Mouse (Mus musculus): ENCODE measurements at regions not wholly inside any gene's neighbourhood (a gene's known extent, or its start where the extent isn't known, plus 50 kb on each side); places are given as distances from the start of the nearest gene placed in this dataset.
A peak's percentile ranks its signal among the peaks of the same experiment; 100 is the strongest.

GRCm38 (mm10) chr13:101235110-101235509 lies 401.9 kb upstream of the Slc30a5 start:
- H3K27me3 ChIP-seq = no peaks in the 10 kb centered on the region
- 9% methylated on average over 3 of the region's 3 CpGs for WGBS
- peak; percentile 14; the same call in 1 of the 2 replicates for ATAC-seq (ENCODE audit: low FRiP score)
- no peak overlapping the region for H3K9ac ChIP-seq
- H3K4me2 ChIP-seq = no peak overlapping the region
- H3K27ac ChIP-seq = 0 out of 2 replicates have a peak overlapping the region, but pooled peaks have one; percentile 20
- H3K36me3 ChIP-seq (replicated peaks) = no peaks in the 10 kb centered on the region
- H3K4me3 ChIP-seq (replicated peaks) = no peak overlapping the region
- H3K9me3 ChIP-seq = no peaks in the 10 kb centered on the region
- peaks cover 35% of the 10 kb centered on the region for H3K4me1 ChIP-seq

- no peak for ATAC-seq (ENCODE audit: low FRiP score)
- H3K9me3 ChIP-seq = no peaks in the 10 kb centered on the region
- H3K36me3 ChIP-seq (replicated peaks) = no peaks in the 10 kb centered on the region
- 66% methylated on average over 10 of the region's 10 CpGs for WGBS
- no peak overlapping the region for H3K9ac ChIP-seq
- H3K27ac ChIP-seq = peak overlapping the region; percentile 78
- no peaks in the 10 kb centered on the region for H3K27me3 ChIP-seq
- no peak overlapping the region for H3K4me3 ChIP-seq (replicated peaks)
- peak overlapping the region; percentile 35; the same call in 1 of the 2 replicates for H3K4me2 ChIP-seq
- peaks cover 35% of the 10 kb centered on the region for H3K4me1 ChIP-seq
Observed at GRCm38 (mm10) chr13:101234550-101234949, 401.3 kb upstream of the Slc30a5 start.

GRCm38 (mm10) chr13:101233843-101234281 lies 400.6 kb upstream of the Slc30a5 start:
- H3K4me2 ChIP-seq = peak overlapping the region; percentile 35
- ATAC-seq (ENCODE audit: low FRiP score) = peak; percentile 84
- H3K4me1 ChIP-seq = peaks cover 35% of the 10 kb centered on the region
- no peak overlapping the region for H3K4me3 ChIP-seq (replicated peaks)
- no peak overlapping the region for H3K9ac ChIP-seq
- WGBS = 18% methylated on average over 5 of the region's 5 CpGs
- H3K27ac ChIP-seq = peak overlapping the region; percentile 78
- no peaks in the 10 kb centered on the region for H3K9me3 ChIP-seq
- no peaks in the 10 kb centered on the region for H3K36me3 ChIP-seq (replicated peaks)
- no peaks in the 10 kb centered on the region for H3K27me3 ChIP-seq

- no peaks in the 10 kb centered on the region for H3K9me3 ChIP-seq
- H3K4me2 ChIP-seq = peak overlapping the region; percentile 35
- no peak overlapping the region for H3K4me3 ChIP-seq (replicated peaks)
- peak; percentile 87 for ATAC-seq (ENCODE audit: low FRiP score)
- peak overlapping the region; percentile 78 for H3K27ac ChIP-seq
- WGBS = 21% methylated on average over 8 of the region's 8 CpGs
- H3K4me1 ChIP-seq = peaks cover 35% of the 10 kb centered on the region
- no peak overlapping the region for H3K9ac ChIP-seq
- no peaks in the 10 kb centered on the region for H3K27me3 ChIP-seq
- H3K36me3 ChIP-seq (replicated peaks) = no peaks in the 10 kb centered on the region
Observed at GRCm38 (mm10) chr13:101233181-101233842, 400.1 kb upstream of the Slc30a5 start.

GRCm38 (mm10) chr13:101229861-101230260 lies 396.6 kb upstream of the Slc30a5 start:
- Histone ChIP-seq H3K27me3 (no peaks in the 10 kb centered on the region), H3K36me3 (replicated peaks) (no peaks in the 10 kb centered on the region), H3K4me3 (replicated peaks) (no peak overlapping the region), H3K27ac (no peak overlapping the region), H3K9ac (no peak overlapping the region), H3K4me2 (no peak overlapping the region), H3K9me3 (no peaks in the 10 kb centered on the region), H3K4me1 (peaks cover 28% of the 10 kb centered on the region)
- WGBS = 86% methylated on average over 4 of the region's 4 CpGs
- no peak for ATAC-seq (ENCODE audit: low FRiP score)

GRCm38 (mm10) chr13:101225366-101225765 lies 392.1 kb upstream of the Slc30a5 start:
- no peak overlapping the region for H3K9ac ChIP-seq
- H3K9me3 ChIP-seq = no peaks in the 10 kb centered on the region
- no peaks in the 10 kb centered on the region for H3K4me1 ChIP-seq
- WGBS = 75% methylated on average over 2 of the region's 2 CpGs
- H3K27ac ChIP-seq = no peak overlapping the region
- no peaks in the 10 kb centered on the region for H3K36me3 ChIP-seq (replicated peaks)
- H3K27me3 ChIP-seq = no peaks in the 10 kb centered on the region
- H3K4me2 ChIP-seq = no peak overlapping the region
- ATAC-seq (ENCODE audit: low FRiP score) = no peak
- H3K4me3 ChIP-seq (replicated peaks) = no peak overlapping the region

GRCm38 (mm10) chr13:101221331-101222043 lies 388.3 kb upstream of the Slc30a5 start:
- H3K4me1 ChIP-seq = peaks cover 5% of the 10 kb centered on the region; the same call in 1 of the 2 replicates
- 68% methylated on average over 7 of the region's 7 CpGs for WGBS
- no peaks in the 10 kb centered on the region for H3K9me3 ChIP-seq

GRCm38 (mm10) chr13:101219568-101219967 lies 386.3 kb upstream of the Slc30a5 start:
- no peak for ATAC-seq (ENCODE audit: low FRiP score)

More at GRCm38 (mm10) chr13:101221331-101222043, 388.3 kb upstream of the Slc30a5 start:
- no peak for ATAC-seq (ENCODE audit: low FRiP score)
- Histone ChIP-seq H3K9ac (no peak overlapping the region), H3K27ac (no peak overlapping the region), H3K4me2 (no peak overlapping the region), H3K4me3 (replicated peaks) (no peak overlapping the region), H3K36me3 (replicated peaks) (no peaks in the 10 kb centered on the region), H3K27me3 (no peaks in the 10 kb centered on the region)

GRCm38 (mm10) chr13:101216897-101217480 lies 383.8 kb upstream of the Slc30a5 start:
- Histone ChIP-seq H3K36me3 (replicated peaks) (no peaks in the 10 kb centered on the region), H3K4me3 (replicated peaks) (no peak overlapping the region)

More at GRCm38 (mm10) chr13:101219568-101219967, 386.3 kb upstream of the Slc30a5 start:
- H3K9me3 ChIP-seq = no peaks in the 10 kb centered on the region
- 87% methylated on average over 5 of the region's 5 CpGs for WGBS
- H3K36me3 ChIP-seq (replicated peaks) = no peaks in the 10 kb centered on the region
- H3K27me3 ChIP-seq = no peaks in the 10 kb centered on the region
- no peak overlapping the region for H3K27ac ChIP-seq
- no peak overlapping the region for H3K4me3 ChIP-seq (replicated peaks)
- H3K9ac ChIP-seq = no peak overlapping the region
- no peak overlapping the region for H3K4me2 ChIP-seq
- peaks cover 13% of the 10 kb centered on the region; the same call in 1 of the 2 replicates for H3K4me1 ChIP-seq

GRCm38 (mm10) chr13:101216421-101216820 lies 383.2 kb upstream of the Slc30a5 start:
- Histone ChIP-seq H3K4me2 (no peak overlapping the region), H3K9me3 (no peaks in the 10 kb centered on the region), H3K4me1 (peaks cover 36% of the 10 kb centered on the region), H3K36me3 (replicated peaks) (no peaks in the 10 kb centered on the region), H3K9ac (no peak overlapping the region), H3K27me3 (no peaks in the 10 kb centered on the region), H3K27ac (no peak overlapping the region), H3K4me3 (replicated peaks) (no peak overlapping the region)
- WGBS = 77% methylated on average over 4 of the region's 4 CpGs
- no peak for ATAC-seq (ENCODE audit: low FRiP score)

More at GRCm38 (mm10) chr13:101216897-101217480, 383.8 kb upstream of the Slc30a5 start:
- no peak overlapping the region for H3K4me2 ChIP-seq
- no peaks in the 10 kb centered on the region for H3K9me3 ChIP-seq
- H3K27me3 ChIP-seq = no peaks in the 10 kb centered on the region
- H3K9ac ChIP-seq = no peak overlapping the region
- WGBS = 56% methylated on average over 8 of the region's 8 CpGs
- H3K4me1 ChIP-seq = peaks cover 34% of the 10 kb centered on the region
- H3K27ac ChIP-seq = 0 out of 2 replicates have a peak overlapping the region, but pooled peaks have one; percentile 36
- no peak for ATAC-seq (ENCODE audit: low FRiP score)

- Histone ChIP-seq H3K9me3 (no peaks in the 10 kb centered on the region), H3K9ac (no peak overlapping the region), H3K4me2 (no peak overlapping the region), H3K27ac (no peak overlapping the region), H3K4me3 (replicated peaks) (no peak overlapping the region), H3K36me3 (replicated peaks) (no peaks in the 10 kb centered on the region), H3K27me3 (no peaks in the 10 kb centered on the region), H3K4me1 (peaks cover 36% of the 10 kb centered on the region)
- no peak for ATAC-seq (ENCODE audit: low FRiP score)
- WGBS = 55% methylated on average over 11 of the region's 11 CpGs
Observed at GRCm38 (mm10) chr13:101215792-101216221, 382.6 kb upstream of the Slc30a5 start.

GRCm38 (mm10) chr13:101215131-101215641 lies 382.0 kb upstream of the Slc30a5 start:
- 72% methylated on average over 5 of the region's 5 CpGs for WGBS
- Histone ChIP-seq H3K4me2 (no peak overlapping the region), H3K36me3 (replicated peaks) (no peaks in the 10 kb centered on the region), H3K9ac (no peak overlapping the region), H3K27me3 (no peaks in the 10 kb centered on the region), H3K27ac (no peak overlapping the region), H3K4me1 (peaks cover 36% of the 10 kb centered on the region), H3K9me3 (no peaks in the 10 kb centered on the region), H3K4me3 (replicated peaks) (no peak overlapping the region)
- ATAC-seq (ENCODE audit: low FRiP score) = no peak

Measured in forebrain, embryonic 12.5 days (tissue).